Mouse (Mus musculus): ENCODE data around the gene Mettl24.

Gene Mettl24

DNA sequence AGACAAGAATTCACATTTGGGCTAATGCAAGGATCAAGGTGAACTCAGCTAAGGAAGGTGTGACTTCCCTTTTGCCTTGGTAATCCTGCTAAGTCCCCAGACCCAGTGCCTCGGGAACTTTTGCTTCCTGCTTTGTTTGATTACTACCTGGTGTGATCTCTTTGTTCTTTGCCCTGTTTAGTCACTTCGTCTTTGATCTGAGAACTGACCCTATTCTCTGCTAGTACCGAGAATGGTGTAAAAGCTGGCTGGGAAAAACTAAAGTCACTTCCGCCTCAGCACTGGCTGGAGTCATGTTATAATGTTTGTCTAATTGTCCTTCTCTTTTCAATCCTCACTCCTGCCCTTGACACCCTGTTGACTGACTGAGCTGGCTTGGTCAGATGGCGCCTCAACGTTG, 133.4 kb downstream of the Mettl24 start:
- DNase-seq = no peak

DNA sequence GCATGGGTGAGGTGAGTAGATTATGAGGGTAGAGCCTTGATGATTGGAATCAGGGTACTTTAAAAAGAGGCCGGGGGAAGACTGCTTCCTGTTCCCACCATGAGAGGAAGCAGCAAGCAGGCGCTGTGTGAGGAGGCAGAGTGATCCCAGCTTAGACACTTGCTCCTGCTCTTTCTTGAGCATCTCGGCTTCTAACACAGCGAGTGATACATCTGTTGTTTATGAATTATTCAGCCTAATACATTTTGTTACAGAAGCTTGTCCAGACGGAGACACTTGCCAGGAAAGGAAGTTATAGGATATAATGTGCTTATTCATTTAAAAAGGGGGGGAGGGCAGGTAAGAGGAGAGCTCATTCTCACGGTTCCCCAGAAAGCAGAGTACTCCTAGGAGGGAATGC, 142.9 kb downstream of the Mettl24 start:
- DNase-seq = no peak

DNA sequence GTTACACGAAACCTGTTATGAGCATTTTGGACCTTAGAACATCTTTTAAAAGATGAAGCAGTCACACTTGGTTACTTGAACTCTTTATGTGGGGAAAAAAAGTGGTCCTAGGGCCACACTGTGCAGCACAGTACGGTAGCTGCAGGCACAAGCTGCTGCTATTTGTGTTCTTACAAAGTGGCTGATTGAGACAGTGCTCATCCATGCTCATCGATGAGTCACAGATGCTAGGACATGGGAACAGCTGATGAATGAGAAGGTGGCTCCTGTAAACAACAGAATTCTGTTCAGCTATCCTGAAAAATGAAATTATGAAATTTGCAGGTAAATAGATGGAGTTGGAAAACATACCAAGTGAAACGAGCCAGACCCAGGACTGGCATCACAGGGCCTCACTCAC, 144.6 kb downstream of the Mettl24 start:
- no peak for DNase-seq

DNA sequence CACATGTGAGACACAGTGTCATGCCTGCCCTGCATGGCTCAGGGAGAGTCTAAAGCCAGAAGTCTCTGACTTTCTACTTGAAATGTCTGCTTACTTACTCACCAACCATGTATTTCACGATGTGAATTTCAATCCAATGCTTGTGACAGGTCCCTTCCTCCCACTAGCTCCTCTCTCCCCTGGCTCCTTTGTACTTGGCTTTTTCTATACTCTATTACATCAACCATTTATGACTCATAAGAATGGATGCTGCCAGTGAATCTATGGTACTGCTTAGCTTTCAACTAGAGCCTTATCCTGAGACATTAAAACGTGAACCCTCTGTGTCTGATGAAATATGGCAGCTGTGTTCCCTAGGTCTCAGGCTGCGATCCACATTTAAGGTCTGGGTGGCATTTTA, 147.2 kb downstream of the Mettl24 start:
- no peak for DNase-seq

DNA sequence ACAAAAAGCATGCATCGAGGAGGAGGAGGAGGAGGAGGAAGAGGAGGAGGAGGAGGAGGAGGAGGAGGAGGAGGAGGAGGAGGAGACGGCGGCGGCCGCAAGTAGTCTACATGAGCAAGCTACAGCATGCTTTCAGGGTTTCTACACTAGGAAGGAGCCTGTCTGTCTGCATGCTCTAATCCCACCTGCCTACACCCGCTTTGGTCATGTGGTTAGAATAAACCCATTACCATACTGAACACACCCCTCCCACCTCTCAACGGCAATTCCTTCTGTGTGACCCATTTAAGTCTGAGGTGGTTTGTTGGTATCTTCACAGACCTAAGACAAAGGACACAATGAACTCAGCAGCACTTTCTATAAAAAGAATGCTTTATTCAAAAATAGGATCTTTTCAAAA, 148.2 kb downstream of the Mettl24 start:
- no peak for DNase-seq

DNA sequence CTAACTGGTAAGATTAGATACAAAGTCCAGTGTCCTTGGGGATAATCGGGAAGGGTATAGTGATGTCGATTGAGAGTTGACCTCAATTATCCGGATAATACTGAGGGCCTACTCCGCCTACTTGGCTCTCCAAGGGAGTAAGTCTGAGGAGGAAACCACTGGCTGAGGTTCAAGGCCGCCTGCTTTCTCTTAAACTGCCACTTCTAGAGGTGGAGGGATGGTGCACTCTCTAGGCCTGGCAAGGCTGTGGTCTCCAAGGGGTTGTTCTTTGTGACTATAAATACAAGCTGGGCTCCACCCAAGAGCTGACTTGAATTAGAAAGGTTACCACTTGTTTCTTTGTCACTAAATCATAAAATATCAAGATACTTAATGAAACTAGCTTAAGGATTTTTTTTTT, 157.0 kb downstream of the Mettl24 start:
- no peak for DNase-seq

DNA sequence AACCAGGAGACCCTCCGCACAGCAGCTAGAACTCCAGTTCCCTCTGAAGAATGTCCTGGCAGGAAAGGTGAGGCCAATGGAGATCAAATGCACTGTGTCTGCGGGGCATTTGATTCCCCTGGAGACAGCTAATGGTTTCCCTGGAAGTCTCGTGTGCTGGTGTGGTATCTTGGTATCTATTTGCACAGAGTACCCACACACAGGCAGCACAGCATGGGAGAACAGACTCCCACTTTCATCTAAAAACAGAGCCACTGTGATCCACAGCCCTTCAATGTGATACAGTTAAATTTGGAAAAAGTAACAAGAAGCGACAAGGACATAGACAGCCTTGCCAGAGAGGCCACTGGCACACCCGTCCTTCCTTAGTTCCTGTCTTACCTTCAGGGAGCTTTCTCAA, 160.8 kb downstream of the Mettl24 start:
- no peak for DNase-seq

DNA sequence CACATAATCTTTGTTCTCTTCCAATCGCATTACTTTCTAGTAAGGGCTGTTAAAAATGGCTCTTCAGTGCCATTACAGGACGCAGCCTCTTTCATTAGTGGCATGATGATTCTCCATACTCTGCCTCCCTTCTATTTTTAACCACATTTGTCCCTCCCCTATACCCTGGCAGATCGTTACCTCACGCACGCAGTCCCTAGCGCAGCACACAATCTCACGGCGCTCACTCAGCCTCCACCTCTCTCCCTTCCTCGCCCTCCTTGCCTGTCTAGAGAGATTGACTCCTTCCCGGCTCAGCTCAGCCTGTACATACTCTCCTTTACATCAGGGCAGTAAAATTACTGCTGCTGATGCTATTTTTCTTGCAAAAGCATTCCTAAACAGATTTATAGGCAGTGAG, 161.5 kb downstream of the Mettl24 start:
- DNase-seq = no peak

DNA sequence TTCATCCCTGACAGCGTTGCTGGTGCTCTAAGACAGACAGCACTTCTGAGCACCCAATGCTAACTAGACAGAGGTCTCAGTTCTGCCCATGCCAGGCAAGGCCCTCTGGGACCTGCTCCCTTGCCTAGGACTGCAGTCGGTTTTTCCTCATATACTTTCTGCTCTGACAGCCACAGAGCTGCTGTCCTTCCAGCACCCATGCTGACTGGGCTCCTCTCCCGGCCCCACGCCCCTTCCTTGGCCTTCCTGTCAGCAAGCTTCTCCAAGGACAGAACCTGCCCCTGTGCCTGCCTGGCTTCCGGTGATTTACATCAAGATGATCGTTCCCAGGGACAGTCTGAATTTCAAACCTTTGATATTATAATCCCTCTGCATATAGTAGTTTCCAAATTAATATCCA, 162.5 kb downstream of the Mettl24 start:
- DNase-seq = no peak

DNA sequence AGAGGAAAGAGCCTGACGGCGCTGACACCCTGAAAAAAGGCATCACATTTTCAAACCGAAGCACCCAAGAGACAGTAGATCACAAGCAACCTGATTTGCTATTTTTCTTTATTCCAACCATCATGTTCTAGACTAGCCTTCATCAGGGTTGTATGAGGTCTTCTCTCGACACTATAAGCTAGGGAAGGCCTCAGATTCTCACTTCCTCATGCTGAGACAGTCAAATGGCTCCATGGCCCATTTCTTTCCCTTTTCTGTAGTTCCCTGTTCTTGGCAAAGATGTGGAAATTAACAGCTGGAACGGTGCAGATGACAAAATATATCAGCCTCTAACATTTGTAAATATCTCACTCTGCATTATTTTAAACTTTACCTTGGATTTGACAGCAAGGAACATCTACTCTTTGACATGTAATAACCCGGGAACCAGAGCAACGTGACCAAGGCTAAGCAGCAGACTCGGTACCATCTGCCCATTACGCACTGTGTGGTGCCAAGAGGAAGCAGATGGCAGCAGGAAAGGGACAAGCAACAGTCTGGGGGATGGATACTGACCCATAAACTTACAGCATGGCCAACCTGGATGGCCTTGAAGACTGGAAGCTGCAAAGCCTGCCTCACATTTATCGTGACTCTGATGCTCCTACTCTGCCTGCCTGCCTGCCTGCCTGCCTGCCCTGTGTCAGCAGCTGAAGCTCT, 164.2 kb downstream of the Mettl24 start:
- no peak for DNase-seq

DNA sequence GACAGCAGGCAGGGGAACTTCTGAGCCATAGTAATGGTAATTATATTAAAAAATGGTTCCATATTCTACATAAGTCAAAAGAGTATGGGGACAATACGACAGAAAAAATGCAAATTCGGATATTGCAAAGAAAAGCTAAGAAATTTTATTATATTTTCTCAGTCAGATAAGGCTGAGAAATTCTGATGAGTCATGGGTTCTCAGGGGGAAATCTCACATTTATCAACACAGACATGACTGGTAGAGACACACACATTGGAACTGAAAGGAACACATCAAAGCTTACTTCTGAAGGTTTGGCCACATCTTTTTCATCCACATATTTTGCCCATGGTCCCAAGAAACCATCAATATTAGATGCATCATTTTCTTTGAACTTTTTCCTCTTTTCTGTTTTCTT, 167.6 kb downstream of the Mettl24 start:
- no peak for DNase-seq

DNA sequence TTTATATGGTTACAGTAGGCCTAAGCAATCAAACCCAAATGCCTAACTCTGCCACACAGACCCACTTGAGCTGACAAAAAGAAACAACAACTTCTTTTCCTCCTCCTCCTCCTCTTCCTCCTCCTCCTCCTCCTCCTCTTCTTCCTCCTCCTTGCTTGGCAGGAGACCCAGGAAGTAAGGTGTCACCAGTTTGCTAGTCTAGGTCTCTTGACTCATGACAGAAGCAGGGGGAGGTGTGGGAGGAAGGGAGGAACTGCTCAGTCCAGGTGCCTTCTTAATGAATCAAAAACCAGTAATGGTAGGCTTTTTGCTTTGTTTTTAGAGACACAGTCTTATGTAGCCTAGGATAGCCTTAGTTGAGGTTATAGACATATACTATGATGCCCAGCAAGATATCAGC, 168.1 kb downstream of the Mettl24 start:
- no peak for DNase-seq

DNA sequence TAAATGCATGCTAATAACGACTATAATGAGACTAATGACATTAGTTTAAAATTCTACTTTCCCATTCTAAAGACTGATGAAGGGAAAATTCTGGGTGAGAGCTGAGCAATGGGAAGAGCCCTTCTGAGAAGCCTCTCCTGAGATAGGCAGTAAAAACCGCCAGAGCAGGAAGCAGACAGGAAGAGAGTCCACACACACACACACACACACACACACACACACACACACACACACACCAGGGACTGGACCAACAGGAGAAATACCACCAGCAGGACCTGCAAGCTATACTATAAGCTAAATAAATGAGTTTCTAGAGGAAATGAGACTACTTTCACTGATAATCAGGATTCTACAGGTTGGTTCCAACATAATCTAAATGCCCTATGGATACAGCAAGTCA, 172.5 kb downstream of the Mettl24 start:
- no peak for DNase-seq

DNA sequence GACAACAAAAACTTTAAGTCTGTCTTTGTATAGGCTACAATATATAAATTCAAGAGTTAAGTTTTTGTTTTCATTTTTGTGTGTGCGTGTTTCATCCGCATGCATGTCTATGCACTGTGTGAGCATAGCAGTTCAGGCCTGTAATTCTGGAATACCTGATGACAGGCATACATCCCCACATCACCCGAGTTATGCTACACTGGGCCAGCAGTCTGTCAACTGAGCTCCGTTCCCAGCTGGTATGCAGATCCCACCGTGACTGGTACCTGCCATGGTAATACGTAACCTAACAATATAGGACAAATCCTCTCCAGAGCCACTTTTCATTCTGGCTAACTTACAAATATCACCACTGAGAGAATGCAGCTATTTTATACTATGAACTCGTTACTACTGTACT, 173.6 kb downstream of the Mettl24 start:
- DNase-seq = no peak

DNA sequence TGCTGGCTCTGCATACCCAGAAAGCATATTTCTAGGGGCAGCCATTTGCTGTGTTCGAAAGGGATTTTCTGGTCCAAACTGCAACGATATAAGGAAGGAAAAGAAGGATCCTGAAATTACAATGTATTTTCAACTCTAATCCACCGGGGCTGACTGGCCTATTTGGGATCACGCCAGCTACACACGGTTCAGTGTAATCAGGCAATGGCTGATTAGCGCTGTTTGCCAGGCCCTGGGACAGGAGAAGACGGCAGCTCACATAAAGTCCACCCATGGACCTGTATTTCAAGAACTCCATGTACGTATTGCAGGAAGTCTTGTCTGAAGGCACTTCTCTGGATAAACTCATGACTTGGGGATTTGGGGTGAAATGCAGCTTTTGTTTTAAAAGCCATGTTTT, 174.5 kb downstream of the Mettl24 start:
- DNase-seq = no peak

Data from thymus, postnatal 4 days (tissue).